Mouse (Mus musculus) embryonic facial prominence, embryonic 14.5 days (tissue): ENCODE results near the gene Dmc1. TPM values are rescaled to one million over a fixed set of nuclear protein-coding genes. Genes with fewer than 3 reads are reported as not detected.

Experiments used
- ATAC-seq: fragments of 200-750 bp; cut with Nextera tagmentation; 2 replicates; pipeline ENCODE4 v1.8.0; 2017; ENCODE audit warnings: low read depth, moderate number of reproducible peaks, moderate TSS enrichment
- DNase-seq: peaks from one replicate; pipeline ENCODE4 v3.0.0-alpha.2; 2015; ENCODE audit warnings: low spot score
- H3K27ac ChIP-seq: fragments of 300-500 bp; sonication (generic); replicated peaks from 2 replicates; pipeline ENCODE4 v1.5.1; 2014; ENCODE audit warnings: low read depth, mild to moderate bottlenecking, low read length, moderate library complexity
- H3K27me3 ChIP-seq: fragments of 300-500 bp; sonication (generic); replicated peaks from 2 replicates; pipeline ENCODE4 v1.6.1; 2014; ENCODE audit warnings: low read length; ENCODE audit not compliant: control insufficient read depth, insufficient read depth
- H3K36me3 ChIP-seq: fragments of 300-500 bp; sonication (generic); 2 replicates; pipeline ENCODE4 v1.6.1; 2014; ENCODE audit warnings: low read length, mixed read lengths; ENCODE audit not compliant: control insufficient read depth, insufficient read depth
- H3K4me1 ChIP-seq: fragments of 300-500 bp; sonication (generic); 2 replicates; pipeline ENCODE4 v1.6.1; 2014; ENCODE audit warnings: antibody characterized with exemption, low read length; ENCODE audit not compliant: control insufficient read depth, insufficient read depth
- H3K4me2 ChIP-seq: fragments of 300-500 bp; sonication (generic); 2 replicates; pipeline ENCODE4 v1.6.1; 2014; ENCODE audit warnings: low read depth, mild to moderate bottlenecking, low read length, moderate library complexity, mixed read lengths
- H3K4me3 ChIP-seq: fragments of 300-500 bp; sonication (generic); 2 replicates; pipeline ENCODE4 v1.5.1; 2014; ENCODE audit warnings: low read depth, mild to moderate bottlenecking, low read length
- H3K9ac ChIP-seq: fragments of 300-500 bp; sonication (generic); 2 replicates; pipeline ENCODE4 v1.6.1; 2014; ENCODE audit warnings: low read depth, mild to moderate bottlenecking, low read length, moderate library complexity, mixed read lengths
- H3K9me3 ChIP-seq: fragments of 300-500 bp; sonication (generic); 2 replicates; pipeline ENCODE4 v1.6.1; 2016; ENCODE audit warnings: low read length; ENCODE audit not compliant: control insufficient read depth
- WGBS: fragments of 180-500 bp; shearing (Covaris S2); extraction: QIAGEN DNeasy Blood & Tissue Kit; methylation state at CpG from one replicate; pipeline ENCODE4 v1.1.7; 2014; 5-methylcytosine and 5-hydroxymethylcytosine counted together
- polyA plus RNA-seq: library from polyadenylated mRNA; unstranded; fragments of >200 nt; fragmentation: Nextera tagmentation; extraction: Ambion mirVana; gene quantifications from 2 replicates; pipeline ENCODE4 v1.2.1, GENCODE M21; 2014

Gene Dmc1
- polyA plus RNA-seq, 1 experiment from 2014 or later, result 1.8 TPM

- Histone ChIP-seq H3K4me1 (no peaks in the 10 kb centered on the region), H3K4me3 (no peak overlapping the region), H3K27me3 (no peaks in the 10 kb centered on the region), H3K9ac (no peak overlapping the region), H3K36me3 (peaks cover 18% of the 10 kb centered on the region; the same call in 1 of the 2 replicates), H3K27ac (no peak overlapping the region), H3K9me3 (no peaks in the 10 kb centered on the region), H3K4me2 (no peak overlapping the region)
- DNase-seq, result no peak
- no peak for ATAC-seq
- 90% methylated on average over 7 of the region's 7 CpGs for WGBS
Measured at GRCm38 (mm10) chr15:79618456-79618855, 13.5 kb upstream of the Dmc1 start.

- H3K9ac ChIP-seq, result no peak overlapping the region
- H3K9me3 ChIP-seq, result no peaks in the 10 kb centered on the region
- H3K4me1 ChIP-seq, result no peaks in the 10 kb centered on the region
- H3K4me3 ChIP-seq, result no peak overlapping the region
- no peak overlapping the region for H3K4me2 ChIP-seq
- H3K27ac ChIP-seq, result no peak overlapping the region
- peaks cover 18% of the 10 kb centered on the region; the same call in 1 of the 2 replicates for H3K36me3 ChIP-seq
- 90% methylated on average over 8 of the region's 11 CpGs for WGBS
- no peak for ATAC-seq
- H3K27me3 ChIP-seq, result no peaks in the 10 kb centered on the region
- DNase-seq, result no peak
Measured at GRCm38 (mm10) chr15:79617135-79617534, 12.2 kb upstream of the Dmc1 start.

GRCm38 (mm10) chr15:79616729-79617128 lies 11.8 kb upstream of the Dmc1 start:
- WGBS, result 84% methylated on average over 5 of the region's 5 CpGs
- no peaks in the 10 kb centered on the region for H3K9me3 ChIP-seq
- no peak overlapping the region for H3K4me3 ChIP-seq
- H3K4me1 ChIP-seq, result no peaks in the 10 kb centered on the region
- peaks cover 17% of the 10 kb centered on the region; the same call in 1 of the 2 replicates for H3K36me3 ChIP-seq
- no peaks in the 10 kb centered on the region for H3K27me3 ChIP-seq
- DNase-seq (no peak), ATAC-seq (no peak)
- no peak overlapping the region for H3K9ac ChIP-seq
- no peak overlapping the region for H3K27ac ChIP-seq
- H3K4me2 ChIP-seq, result no peak overlapping the region

GRCm38 (mm10) chr15:79615501-79615900 lies 10.6 kb upstream of the Dmc1 start:
- Histone ChIP-seq H3K9ac (no peak overlapping the region), H3K4me2 (no peak overlapping the region), H3K27ac (no peak overlapping the region), H3K27me3 (no peaks in the 10 kb centered on the region), H3K36me3 (peaks cover 16% of the 10 kb centered on the region; the same call in 1 of the 2 replicates), H3K4me3 (no peak overlapping the region), H3K4me1 (no peaks in the 10 kb centered on the region), H3K9me3 (no peaks in the 10 kb centered on the region)
- no peak for ATAC-seq
- WGBS, result 75% methylated on average over 7 of the region's 7 CpGs
- no peak for DNase-seq

GRCm38 (mm10) chr15:79609226-79609625 lies 4.3 kb upstream of the Dmc1 start:
- H3K27me3 ChIP-seq, result no peaks in the 10 kb centered on the region; the same call in 1 of the 2 replicates
- no peak overlapping the region for H3K4me2 ChIP-seq
- peaks cover 8% of the 10 kb centered on the region; the same call in 1 of the 2 replicates for H3K36me3 ChIP-seq
- H3K4me3 ChIP-seq, result no peak overlapping the region
- ATAC-seq (no peak), DNase-seq (no peak)
- no peak overlapping the region for H3K27ac ChIP-seq
- no peaks in the 10 kb centered on the region for H3K4me1 ChIP-seq
- 98% methylated on average over 2 of the region's 2 CpGs for WGBS
- H3K9me3 ChIP-seq, result no peaks in the 10 kb centered on the region
- no peak overlapping the region for H3K9ac ChIP-seq

DNA sequence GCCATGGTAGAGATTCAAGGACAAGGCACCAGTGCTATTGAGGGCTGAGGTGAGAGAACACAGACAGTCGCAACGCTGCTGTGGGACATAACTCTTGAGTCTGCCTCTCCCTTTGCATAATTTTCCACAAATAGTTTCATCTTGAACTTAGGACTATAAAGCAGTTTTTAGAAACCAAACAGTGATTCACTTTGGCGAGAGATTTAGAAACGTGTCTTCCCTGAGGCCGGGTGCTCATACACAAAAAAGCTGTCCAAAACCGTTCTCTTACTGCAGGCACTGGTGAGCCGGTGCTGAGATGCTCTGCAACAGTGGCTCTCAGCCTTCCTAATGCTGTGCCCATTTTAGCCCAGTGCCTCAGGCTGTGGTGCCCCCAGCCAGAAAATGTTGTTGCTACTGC lies 3.3 kb upstream of the Dmc1 start:
- DNase-seq (no peak), ATAC-seq (no peak)
- Histone ChIP-seq H3K36me3 (peaks cover 2% of the 10 kb centered on the region; the same call in 1 of the 2 replicates), H3K4me2 (no peak overlapping the region), H3K27ac (no peak overlapping the region), H3K9me3 (no peaks in the 10 kb centered on the region), H3K9ac (no peak overlapping the region), H3K4me1 (no peaks in the 10 kb centered on the region), H3K27me3 (no peaks in the 10 kb centered on the region; the same call in 1 of the 2 replicates), H3K4me3 (no peak overlapping the region)
- 75% methylated on average over 7 of the region's 7 CpGs for WGBS

DNA sequence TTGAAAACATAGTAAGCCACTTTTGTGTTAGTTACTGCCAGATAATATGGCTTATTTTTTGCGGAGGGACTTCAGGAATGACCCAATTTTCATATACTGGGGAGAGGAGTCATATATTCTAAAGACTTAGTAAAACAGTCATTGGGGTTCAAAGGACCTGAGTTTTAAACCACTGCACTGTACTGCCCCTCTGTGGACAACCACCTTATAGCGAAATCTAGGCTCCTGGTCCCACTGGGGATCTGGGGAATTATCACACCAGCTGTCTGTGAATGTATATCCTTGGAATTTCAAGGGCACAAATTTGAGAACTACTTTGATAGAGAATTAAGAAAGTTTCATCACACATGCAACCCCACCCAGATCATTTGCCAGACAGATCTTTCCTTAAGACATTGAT lies 2.8 kb upstream of the Dmc1 start:
- no peak overlapping the region for H3K4me2 ChIP-seq
- DNase-seq, result peak; percentile 14
- no peaks in the 10 kb centered on the region for H3K9me3 ChIP-seq
- H3K27me3 ChIP-seq, result no peaks in the 10 kb centered on the region; the same call in 1 of the 2 replicates
- no peak overlapping the region for H3K9ac ChIP-seq
- H3K27ac ChIP-seq, result no peak overlapping the region
- H3K36me3 ChIP-seq, result no peaks in the 10 kb centered on the region
- H3K4me3 ChIP-seq, result no peak overlapping the region
- 59% methylated on average over 2 of the region's 2 CpGs for WGBS
- no peaks in the 10 kb centered on the region for H3K4me1 ChIP-seq
- no peak for ATAC-seq

GRCm38 (mm10) chr15:79606161-79606560 lies 1.3 kb upstream of the Dmc1 start:
- Histone ChIP-seq H3K4me1 (no peaks in the 10 kb centered on the region), H3K27ac (no peak overlapping the region), H3K4me2 (no peak overlapping the region), H3K4me3 (no peak overlapping the region), H3K9me3 (no peaks in the 10 kb centered on the region), H3K9ac (no peak overlapping the region), H3K36me3 (no peaks in the 10 kb centered on the region), H3K27me3 (no peaks in the 10 kb centered on the region; the same call in 1 of the 2 replicates)
- ATAC-seq (no peak), DNase-seq (no peak)
- 86% methylated on average over 12 of the region's 12 CpGs for WGBS

DNA sequence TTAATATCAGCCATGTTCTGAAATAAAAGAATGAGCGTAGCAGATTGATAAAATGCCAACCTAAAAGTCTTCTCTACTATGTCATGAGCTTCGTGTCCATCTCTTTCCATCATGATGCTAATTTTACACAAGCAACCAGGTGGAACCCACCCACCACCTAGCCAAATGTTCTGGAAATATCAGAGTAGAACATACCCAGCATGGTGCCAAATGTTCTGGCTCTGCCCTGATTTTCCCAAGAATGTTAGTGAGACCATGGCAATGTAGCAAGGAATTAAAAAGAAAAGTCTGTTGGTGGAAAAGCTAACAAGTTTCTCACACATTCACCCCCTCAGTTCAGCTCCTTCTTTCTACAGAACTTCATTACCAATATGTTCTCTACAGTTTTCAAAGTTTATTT lies 4.7 kb downstream of the Dmc1 start:
- no peaks in the 10 kb centered on the region for H3K4me1 ChIP-seq
- no peak overlapping the region for H3K4me3 ChIP-seq
- H3K36me3 ChIP-seq, result no peaks in the 10 kb centered on the region
- 78% methylated on average over 2 of the region's 2 CpGs for WGBS
- ATAC-seq, result no peak
- no peak overlapping the region for H3K27ac ChIP-seq
- H3K27me3 ChIP-seq, result no peaks in the 10 kb centered on the region
- no peak for DNase-seq
- H3K9me3 ChIP-seq, result no peaks in the 10 kb centered on the region
- no peak overlapping the region for H3K9ac ChIP-seq
- no peak overlapping the region for H3K4me2 ChIP-seq
